Mouse (Mus musculus) left cerebral cortex, postnatal 4 days (tissue): ENCODE data around the gene Gm10024. TPM values are rescaled to one million over a fixed set of nuclear protein-coding genes. Genes with fewer than 3 reads are reported as not detected.
"Not testable (repeated sequence)": the region's sequence is repeated elsewhere in the genome, so short reads cannot be mapped to it uniquely, and the experiment has no call there.

Experiments
- DNase-seq: peaks from one replicate; pipeline ENCODE4 v3.0.0-alpha.2; 2022
- intact Hi-C: fragments of 180-260 bp; cut with DNase I; formaldehyde crosslinking; loops from one replicate; pipeline ENCODE4 v1.15.1; 2025
- total RNA-seq, 2 experiments: library from RNA; stranded (reverse); gene quantifications; 2 replicates each; pipeline ENCODE4 v1.2.3; 2021

Gm10024 gene
- not detected for total RNA-seq

GRCm38 (mm10) chr10:77711157-77711556 is at the start of gene Gm10024:
TSS of gene Gm10024 (plus strand) at chr10:77711457.
- intact Hi-C loops, DNase-seq: not testable (repeated sequence)

- intact Hi-C loops = no loop called here
- DNase-seq = no peak
Measured at GRCm38 (mm10) chr10:77663949-77664665, 47.1 kb upstream of the Gm10024 start.

- DNase-seq = no peak
- intact Hi-C loops = no loop called here
Measured at GRCm38 (mm10) chr10:77666342-77666741, 44.9 kb upstream of the Gm10024 start.

- no peak for DNase-seq
- intact Hi-C loops = no loop called here
Measured at GRCm38 (mm10) chr10:77667402-77667801, 43.9 kb upstream of the Gm10024 start.

- intact Hi-C loops = no loop called here
- no peak for DNase-seq
Measured at GRCm38 (mm10) chr10:77670710-77671109, 40.5 kb upstream of the Gm10024 start.

- no peak for DNase-seq
- intact Hi-C loops = no loop called here
Measured at GRCm38 (mm10) chr10:77671519-77671918, 39.7 kb upstream of the Gm10024 start.

GRCm38 (mm10) chr10:77673765-77674164 is 37.5 kb upstream of the Gm10024 start:
- DNase-seq = no peak
- intact Hi-C loops = no loop called here

- DNase-seq = no peak
- intact Hi-C loops = no loop called here
Measured at GRCm38 (mm10) chr10:77677562-77677961, 33.7 kb upstream of the Gm10024 start.

GRCm38 (mm10) chr10:77682994-77683393 is 28.3 kb upstream of the Gm10024 start:
- no peak for DNase-seq
- intact Hi-C loops = no loop called here

GRCm38 (mm10) chr10:77684181-77684580 is 27.1 kb upstream of the Gm10024 start:
- DNase-seq = no peak
- intact Hi-C loops = no loop called here

- DNase-seq = no peak
- intact Hi-C loops = no loop called here
Measured at GRCm38 (mm10) chr10:77685895-77686664, 25.2 kb upstream of the Gm10024 start, which contains the start of gene Tspear. TSS of gene Tspear (plus strand) at chr10:77686569.

GRCm38 (mm10) chr10:77687021-77687420 is 24.2 kb upstream of the Gm10024 start:
- intact Hi-C loops = no loop called here
- DNase-seq = no peak

GRCm38 (mm10) chr10:77690356-77690807 is 20.9 kb upstream of the Gm10024 start, which contains the start of gene Gm19402:
TSS of gene Gm19402 (minus strand) at chr10:77690757.
- DNase-seq, intact Hi-C loops: not testable (repeated sequence)

- intact Hi-C loops = no loop called here
Measured at GRCm38 (mm10) chr10:77697133-77697532, 14.1 kb upstream of the Gm10024 start, which contains the start of gene Gm9508. TSS of gene Gm9508 (minus strand) at chr10:77697233.

GRCm38 (mm10) chr10:77706326-77706725 is 4.9 kb upstream of the Gm10024 start, which contains the start of gene Gm10272:
TSS of gene Gm10272 (plus strand) at chr10:77706626.
- no peak for DNase-seq
- intact Hi-C loops = no loop called here

More at GRCm38 (mm10) chr10:77697133-77697532, 14.1 kb upstream of the Gm10024 start, which contains the start of gene Gm9508:
- no peak for DNase-seq

GRCm38 (mm10) chr10:77709831-77710230 is 1.4 kb upstream of the Gm10024 start:
- intact Hi-C loops = no loop called here
- DNase-seq = no peak

GRCm38 (mm10) chr10:77713734-77714133 is 2.5 kb downstream of the Gm10024 start:
- no peak for DNase-seq
- intact Hi-C loops = no loop called here

GRCm38 (mm10) chr10:77715507-77715906 is 4.2 kb downstream of the Gm10024 start, which contains the start of gene Gm10142:
TSS of gene Gm10142 (plus strand) at chr10:77715807.
- no peak for DNase-seq
- intact Hi-C loops = no loop called here

- intact Hi-C loops, DNase-seq: not testable (repeated sequence)
Measured at GRCm38 (mm10) chr10:77720299-77720698, 9.0 kb downstream of the Gm10024 start, which contains the start of gene Krtap12-1. TSS of gene Krtap12-1 (plus strand) at chr10:77720599.

- DNase-seq = no peak
- intact Hi-C loops = no loop called here
Measured at GRCm38 (mm10) chr10:77724855-77725254, 13.6 kb downstream of the Gm10024 start.

GRCm38 (mm10) chr10:77726186-77726585 is 14.9 kb downstream of the Gm10024 start, which contains the start of gene Gm10100:
TSS of gene Gm10100 (plus strand) at chr10:77726486.
- intact Hi-C loops = no loop called here
- DNase-seq = no peak
